Mouse (Mus musculus) layer of hippocampus, adult 9-11 months (tissue): Measurements from ENCODE around the gene Hmgb1.

ENCODE experiments used
- DNase-seq: peaks from one replicate; pipeline ENCODE4 v3.0.0; 2022

The Hmgb1 gene

DNA sequence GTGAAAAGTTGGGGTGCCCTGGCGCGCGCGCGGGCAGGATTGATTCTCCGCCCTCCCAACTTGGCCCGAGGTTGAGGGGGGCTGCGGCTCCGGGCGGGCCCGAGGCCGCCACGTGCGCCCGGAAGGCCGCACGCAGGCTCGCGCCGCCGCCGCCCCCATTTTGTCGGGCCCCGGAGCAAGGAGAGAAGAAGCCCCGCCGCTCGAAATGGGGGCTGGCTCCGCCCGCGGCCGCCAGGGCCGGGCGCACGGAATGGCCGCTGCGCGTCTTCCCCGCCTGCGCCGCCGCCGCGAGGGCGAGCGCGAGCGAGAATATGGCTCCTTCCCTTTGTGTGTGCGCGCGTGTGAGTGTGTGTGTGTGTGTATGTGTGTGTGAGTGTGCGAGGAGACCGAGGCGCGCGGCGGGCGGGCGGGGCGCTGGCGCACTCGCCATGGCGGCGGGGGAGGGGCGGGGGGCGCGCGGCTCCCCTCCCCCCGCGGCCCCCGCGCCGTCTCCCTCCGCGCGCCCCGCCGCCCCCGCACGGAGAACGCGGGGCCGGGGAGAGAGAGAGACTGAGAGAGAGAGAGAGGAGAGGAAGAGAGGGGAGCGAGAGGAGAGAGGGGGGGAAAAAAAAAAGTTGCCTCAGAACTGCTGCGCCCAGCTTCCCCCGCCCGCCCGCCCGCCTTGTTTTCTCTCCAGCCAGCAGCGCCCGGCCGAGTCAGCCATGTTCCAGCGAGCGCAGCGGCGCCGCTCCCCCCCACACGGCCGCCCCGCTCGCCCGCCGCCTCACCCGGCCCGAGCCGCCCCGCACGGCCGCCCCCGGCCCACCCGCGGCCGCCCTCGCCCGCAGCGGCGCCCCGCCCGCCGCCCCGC is 132.5 kb downstream of the Hmgb1 start:
- DNase-seq = peak; percentile 90

DNA sequence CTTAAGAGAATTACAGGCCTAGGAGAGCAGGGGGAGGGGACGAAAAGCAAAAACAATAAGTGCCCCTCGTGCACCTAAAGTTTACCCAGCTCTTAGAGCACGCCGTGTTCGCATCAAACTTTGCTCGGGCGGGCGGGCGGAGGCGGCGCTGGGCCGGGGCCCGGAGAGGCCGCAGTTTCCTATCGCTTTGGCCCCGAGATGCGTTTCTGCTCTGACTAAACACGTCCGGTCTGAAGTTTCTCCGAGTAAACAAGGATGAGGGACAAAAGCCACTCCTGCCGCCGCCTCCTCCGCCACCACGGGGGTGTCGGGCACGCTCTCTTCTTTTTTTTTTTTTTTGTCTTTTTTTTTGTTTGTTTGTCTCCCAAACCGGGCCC is 133.1 kb downstream of the Hmgb1 start:
- no peak for DNase-seq

DNA sequence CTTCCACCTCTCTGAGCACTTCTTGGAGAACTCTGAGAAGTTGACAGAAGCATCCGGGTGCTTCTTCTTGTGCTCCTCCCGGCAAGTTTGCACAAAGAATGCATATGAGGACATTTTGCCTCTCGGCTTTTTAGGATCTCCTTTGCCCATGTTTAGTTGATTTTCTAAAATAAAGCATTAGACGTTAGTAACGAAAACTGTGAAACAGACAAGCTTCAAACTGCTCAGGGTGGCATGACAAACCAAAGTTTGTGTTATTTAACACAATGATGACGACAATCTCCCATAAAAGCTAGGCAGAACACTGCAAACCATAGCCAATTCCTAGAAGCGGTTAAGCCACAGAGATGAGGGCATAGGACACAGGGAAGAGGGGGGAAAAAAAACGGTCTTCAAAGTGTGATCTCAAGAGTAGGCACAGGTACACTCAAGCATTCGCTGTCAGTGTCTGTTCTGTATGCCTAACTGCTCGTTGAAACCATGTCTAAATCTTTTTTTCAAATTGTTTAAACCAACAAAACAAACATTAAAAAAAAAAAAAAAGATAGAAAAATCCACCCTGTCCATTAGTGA is 133.6 kb downstream of the Hmgb1 start:
- no peak for DNase-seq

DNA sequence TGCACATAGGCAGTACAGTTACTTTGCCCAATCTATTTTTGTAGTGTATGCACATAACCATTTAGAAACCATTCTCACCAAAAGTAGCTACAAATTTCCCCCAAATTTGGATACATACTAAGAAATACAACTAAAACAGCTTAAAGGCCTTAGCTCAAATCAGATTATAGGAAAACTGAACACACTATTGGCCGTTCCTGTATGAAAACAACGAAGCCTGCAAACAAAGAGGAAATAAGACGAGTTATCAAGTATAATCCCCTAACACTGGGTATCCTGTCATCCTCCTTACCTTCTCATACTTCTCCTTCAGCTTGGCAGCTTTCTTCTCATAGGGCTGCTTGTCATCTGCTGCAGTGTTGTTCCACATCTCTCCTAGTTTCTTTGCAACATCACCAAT is 134.9 kb downstream of the Hmgb1 start:
- DNase-seq = no peak

DNA sequence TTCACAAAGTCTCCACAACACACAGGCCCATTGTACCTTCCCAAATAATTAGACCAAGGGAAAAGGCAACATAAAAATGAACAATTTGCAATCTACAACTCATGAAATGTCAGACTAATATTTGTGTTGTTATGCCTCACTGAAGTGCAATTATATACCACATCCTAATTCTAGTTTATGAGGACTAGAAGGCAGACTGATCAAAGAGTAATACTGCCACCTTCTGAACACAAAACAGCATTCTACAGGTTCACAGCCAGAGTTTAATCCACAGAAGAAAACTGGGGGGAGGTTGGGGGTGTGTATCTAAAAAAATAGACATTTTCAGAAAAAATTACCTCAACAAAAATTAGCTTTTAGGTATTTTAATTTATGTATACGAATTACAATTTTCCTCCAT is 135.3 kb downstream of the Hmgb1 start:
- DNase-seq = no peak

DNA sequence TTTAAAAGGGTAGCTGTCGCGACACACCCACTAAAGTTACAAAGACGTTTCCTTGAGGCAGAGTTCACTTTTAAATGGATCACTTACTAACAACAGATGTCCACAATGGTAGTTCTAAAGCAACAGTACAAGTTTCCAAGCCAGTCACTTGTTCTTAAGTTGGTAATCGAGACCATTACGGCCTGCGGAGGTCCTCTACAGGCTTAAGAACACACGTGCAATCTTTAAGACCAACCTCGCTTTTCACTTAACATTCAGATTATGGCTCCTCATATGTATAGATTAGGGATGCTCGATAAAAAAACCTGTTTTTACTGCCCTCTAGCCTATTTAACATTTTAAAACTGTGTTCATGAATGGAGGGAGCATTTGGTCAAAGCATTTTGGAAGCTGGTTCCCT is 137.6 kb downstream of the Hmgb1 start:
- DNase-seq = no peak

DNA sequence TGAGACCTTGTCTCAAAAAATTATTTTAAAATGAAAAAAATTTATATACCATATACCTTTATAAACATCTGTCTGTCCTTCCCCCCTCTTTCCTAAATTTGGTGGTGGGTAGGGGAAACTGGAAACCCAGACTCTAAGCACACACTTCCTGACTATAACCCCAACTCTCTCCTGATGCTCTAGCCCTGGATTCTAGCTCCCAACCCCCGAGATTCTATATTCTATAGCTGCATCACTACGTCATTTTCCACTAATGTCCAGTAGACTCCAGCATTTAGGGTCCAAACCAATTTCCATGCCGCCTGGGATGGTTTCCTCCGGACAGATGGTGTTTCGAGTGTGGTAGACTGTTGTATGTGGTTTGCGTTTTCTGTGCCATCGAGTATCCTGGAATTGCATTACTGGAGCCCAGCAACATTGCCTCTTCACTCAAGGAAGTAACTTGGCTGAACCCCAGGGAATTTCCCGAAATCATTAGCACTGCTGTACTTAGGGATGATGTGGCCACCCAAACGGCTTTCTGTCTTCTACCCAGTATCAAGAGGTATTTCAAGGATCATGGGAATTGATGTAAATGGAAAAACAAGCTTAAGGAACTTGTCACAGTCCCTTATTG is 138.7 kb downstream of the Hmgb1 start:
- no peak for DNase-seq

DNA sequence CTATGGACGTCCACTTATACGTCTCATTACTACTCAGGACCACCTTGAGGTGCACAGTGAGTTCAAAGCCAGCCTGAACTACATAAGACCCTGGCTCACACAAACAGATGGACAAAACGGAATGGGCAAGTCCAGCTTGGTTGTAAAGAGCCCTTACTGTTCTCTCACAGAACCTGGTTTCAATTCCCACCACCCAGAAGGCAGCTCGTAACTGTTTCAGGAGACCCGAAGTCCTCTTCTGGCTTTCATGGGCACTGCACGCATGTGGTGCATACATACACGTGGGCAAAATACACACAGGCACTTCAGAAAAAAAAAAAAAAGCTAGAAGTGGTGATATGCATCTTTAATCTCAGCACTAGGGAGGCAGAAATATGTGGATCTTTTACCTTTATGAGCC is 139.2 kb downstream of the Hmgb1 start:
- DNase-seq = no peak

DNA sequence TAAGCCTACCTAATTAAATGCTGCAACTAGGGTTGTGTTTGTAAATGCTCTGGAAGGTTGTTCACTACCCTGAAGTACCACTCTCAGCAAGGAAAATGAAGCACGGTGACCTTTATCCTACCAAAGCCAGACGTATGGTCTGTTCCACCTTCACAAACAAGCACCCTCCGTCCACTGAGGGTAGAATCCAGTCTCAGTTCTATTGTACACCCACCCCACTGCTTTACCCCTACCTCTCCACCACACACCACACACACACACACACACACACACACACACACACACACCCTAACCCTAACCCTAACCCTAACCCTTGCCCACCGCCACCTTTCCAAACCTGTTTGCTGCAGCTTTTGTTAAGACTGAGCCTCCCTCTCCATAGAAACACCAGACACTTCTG is 140.2 kb downstream of the Hmgb1 start:
- no peak for DNase-seq

DNA sequence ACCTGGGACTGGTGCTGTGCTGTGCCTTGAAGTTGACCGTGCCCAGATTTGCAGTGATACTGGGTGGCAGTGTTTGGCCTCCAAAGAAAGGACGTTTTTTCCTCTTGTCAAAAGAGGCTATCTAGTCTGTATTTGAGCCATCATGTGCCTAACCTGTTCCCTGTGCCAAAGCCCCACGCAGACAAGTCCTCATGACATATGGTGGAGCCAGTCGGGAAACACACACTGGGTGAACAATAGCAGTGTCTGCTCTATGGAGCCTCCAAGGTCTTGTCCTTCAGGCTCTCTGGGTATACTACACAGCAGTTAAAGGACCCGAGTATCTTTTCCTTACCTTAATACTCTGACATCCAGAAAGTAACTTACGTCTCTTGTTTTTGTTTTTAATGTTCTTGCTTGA is 141.0 kb downstream of the Hmgb1 start:
- no peak for DNase-seq

DNA sequence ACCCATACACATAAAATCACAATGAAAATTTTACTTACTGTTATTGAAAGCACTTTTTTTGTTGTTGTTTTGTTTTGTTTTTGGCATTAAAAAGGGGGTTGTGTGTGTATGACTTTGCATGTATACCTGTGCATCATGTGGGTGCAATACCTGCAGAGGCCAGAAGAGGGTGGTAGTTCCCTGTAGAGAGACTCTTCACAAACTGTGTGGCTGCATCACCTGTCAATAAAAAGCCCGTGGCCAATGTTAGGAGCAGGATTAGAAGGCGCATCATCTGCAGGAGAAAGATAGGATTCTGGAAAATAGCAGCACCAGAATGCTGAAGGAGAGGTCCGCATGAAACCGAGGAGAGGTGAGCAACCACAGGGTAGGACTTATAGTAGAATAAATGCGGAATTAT is 144.5 kb downstream of the Hmgb1 start:
- DNase-seq = no peak

DNA sequence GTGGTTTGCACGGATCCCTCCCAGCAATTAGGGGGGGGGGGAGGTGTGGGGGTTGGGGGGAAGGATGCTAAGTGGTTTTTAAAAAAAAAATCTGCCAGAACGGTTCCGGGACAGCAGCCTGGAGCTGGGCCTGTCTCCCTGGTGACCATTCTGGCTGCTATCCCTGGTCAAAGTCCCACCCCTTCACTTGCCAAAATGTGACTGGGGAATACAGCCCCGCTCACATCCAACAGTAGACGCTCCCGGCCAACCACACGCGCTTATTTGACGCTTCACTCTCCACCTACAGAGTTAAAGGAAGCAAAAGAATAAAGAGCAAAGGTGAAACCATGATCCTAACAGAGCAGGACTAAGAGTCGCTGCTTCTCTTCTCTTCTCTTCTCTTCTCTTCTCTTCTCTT is 146.6 kb downstream of the Hmgb1 start:
- DNase-seq = peak; percentile 49

DNA sequence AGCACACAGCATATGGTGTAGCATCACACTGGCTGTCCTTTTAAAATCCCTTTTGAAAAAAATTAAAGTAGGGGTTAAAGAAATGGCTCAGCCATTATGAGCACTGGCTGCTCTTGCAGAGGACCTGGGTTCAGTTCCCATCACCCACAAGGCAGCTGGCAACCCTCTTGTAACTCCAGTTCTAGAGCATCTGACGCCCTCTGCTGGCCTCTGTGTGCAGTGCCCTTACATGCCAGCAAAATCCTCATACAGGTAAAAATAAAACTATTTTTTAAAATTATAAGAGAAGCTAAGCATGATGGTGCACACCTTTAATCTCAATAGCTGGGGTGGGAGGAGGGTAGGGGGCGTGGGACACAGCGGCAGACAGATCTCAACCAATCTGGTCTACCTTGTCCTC is 147.4 kb downstream of the Hmgb1 start:
- DNase-seq = no peak

DNA sequence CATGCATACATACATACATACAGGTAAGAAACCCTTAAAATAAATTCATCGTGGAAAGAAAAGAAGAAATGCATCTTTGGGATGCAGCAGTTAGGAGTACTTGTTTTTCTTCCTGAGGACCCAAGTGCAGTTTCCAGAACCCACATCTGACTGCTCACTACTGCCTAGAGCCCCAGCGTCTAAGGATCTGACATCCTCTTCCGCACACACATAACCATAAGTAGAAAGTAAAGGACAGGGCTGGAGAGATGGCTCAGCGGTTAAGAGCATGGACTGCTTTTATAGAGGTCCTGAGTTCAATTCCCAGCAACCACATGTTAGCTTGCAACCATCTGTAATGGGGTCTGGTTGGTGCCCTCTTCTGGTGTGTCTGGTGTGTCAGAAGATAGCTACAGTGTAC is 151.9 kb downstream of the Hmgb1 start:
- DNase-seq = no peak

DNA sequence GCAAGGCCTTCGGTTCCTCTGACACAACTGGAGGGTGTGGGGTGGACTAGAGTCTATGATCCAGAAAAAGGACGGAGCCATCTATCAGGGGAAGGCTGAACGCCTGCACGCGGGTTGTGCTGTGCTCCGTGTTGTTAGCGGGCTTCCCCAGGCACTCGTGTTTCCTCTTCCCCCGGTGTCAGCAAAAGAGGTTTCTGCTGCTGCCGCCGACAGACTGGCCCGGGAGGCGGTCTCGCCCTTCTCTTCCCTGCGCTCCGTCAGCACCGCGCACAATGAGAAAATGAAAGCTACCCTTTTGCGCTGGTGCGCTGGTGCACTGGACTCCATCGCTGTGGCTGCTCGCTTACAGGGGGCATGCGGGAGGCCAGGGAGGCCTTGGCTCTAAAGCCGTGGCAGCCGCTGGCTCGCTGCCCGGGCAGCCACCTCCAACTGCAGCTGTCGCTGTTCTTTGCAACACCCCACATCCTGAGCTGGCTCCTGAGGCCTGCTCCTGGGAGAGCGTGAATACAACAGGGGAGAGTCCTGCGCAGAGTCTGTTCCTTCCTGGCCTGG is 153.0 kb downstream of the Hmgb1 start:
- DNase-seq = peak; percentile 53

DNA sequence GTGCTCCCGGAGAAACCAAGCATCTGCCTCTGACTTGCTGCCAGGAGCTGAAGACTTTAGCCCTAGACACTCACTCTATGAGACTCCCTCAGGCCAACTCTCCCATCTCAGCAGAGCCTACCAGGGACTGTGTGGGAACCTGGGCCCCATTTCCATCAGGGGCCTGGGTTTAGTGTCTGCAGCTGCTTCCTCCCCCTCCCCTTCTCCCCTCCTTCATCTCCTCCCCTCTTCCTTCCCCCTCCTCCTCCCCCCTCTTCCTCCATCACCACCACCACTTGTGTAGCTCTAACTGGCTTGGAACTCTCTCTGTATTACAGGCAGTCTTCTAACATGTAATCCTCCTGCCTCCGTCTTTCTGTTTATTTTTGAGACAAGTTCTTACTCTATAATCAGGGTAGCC is 154.2 kb downstream of the Hmgb1 start:
- no peak for DNase-seq

DNA sequence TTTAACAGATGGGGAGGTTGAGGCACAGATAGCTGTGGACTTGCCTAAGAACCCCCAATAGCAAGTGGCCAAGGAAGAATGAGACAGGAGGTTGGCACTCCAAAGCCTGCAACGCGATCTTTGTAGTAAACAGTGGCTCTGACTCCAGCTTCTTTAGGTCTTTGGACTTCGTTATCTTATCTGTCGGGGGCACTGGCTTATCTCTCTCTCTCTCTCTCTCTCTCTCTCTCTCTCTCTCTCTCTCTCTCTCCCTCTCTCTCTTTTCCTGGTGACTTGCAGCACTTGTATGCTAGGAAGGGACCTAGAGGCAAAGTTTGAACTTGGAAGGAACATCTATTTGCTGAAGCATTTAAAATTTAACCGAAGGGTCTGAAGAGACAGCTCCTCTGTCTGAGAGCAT is 155.9 kb downstream of the Hmgb1 start:
- DNase-seq = no peak

DNA sequence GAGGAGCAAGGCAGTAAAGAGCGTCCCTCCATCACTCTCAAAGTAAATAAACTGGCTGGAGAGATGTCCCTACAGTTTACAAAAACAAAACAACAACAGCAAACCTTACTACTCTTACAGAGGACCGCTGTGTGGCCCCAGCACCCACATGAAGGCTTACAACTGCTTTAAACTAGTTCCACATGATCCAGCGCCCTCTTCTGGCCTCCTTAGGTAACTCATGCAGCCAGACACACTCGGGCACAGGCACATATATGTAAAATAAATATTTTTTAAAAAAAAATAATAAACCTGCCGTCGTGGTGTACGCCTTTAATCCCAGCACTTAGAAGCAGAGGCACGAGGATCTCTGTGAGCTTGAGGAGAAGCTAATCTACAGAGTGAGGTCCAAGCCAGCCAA is 156.9 kb downstream of the Hmgb1 start:
- DNase-seq = no peak

DNA sequence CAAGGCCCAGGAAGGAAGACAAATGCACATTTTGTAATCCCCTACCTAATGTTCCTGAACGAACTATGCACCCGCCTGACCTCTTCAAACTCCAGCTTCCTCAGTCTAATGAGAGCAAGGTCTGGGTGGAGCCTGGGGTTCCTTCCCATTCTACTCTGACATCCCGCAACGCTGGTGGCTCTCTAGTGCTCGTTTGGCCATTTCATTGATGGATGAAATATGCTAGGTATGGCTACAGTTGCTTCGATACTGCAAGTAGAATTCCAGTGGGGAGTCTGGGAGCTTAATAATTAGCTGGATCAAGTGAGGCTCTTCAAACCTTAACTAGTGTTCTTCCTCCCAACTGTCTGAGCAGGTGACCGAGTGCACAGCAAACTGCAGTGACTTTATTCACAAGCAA is 163.2 kb downstream of the Hmgb1 start:
- no peak for DNase-seq

DNA sequence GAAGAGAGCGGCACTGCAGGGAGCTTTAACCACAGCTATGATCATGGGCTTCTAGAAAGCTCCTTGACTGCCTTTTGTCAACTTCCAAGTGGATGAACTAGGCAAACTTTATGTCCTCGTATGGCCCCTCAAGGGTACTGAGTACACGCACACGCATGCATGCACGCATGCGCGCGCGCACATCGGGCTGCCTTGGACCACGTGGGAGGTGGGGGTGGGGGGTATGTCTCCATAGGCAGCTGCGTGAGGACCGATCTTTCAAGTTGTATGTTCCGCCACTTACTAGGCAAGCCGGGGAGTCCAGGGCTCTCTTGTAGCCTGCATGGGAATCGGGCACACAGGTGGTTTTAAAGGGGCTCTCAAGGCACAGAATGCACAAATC is 163.6 kb downstream of the Hmgb1 start:
- no peak for DNase-seq

DNA sequence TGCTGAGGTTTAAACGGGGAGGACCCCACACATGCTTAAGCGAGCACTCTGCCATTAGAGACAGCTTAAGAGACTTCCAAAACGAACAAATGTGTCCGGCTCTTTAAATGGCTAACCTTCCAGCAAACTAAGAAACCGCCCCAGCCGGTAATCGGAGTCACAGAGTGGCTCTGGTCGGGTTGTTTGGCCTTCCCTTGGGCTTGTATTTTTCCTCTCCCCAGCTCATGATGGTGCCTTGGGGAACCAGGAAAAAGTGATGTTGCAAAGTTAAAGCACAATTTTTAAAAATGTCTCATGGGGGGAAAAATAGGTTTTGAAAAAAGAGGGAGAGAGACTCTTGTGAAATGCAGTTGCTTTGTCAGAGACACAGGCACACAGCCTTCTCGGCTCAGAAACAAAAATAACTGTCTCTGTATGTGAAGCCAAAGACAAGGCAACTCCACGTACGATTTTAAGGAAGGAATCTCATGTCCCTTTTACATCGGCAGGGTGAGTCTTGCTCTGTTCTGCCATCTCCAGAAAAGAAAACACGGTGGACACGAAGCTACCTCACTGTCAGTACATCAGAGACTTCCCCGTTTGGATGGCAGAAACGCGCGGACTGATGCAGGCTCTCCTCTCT is 164.1 kb downstream of the Hmgb1 start:
- no peak for DNase-seq

DNA sequence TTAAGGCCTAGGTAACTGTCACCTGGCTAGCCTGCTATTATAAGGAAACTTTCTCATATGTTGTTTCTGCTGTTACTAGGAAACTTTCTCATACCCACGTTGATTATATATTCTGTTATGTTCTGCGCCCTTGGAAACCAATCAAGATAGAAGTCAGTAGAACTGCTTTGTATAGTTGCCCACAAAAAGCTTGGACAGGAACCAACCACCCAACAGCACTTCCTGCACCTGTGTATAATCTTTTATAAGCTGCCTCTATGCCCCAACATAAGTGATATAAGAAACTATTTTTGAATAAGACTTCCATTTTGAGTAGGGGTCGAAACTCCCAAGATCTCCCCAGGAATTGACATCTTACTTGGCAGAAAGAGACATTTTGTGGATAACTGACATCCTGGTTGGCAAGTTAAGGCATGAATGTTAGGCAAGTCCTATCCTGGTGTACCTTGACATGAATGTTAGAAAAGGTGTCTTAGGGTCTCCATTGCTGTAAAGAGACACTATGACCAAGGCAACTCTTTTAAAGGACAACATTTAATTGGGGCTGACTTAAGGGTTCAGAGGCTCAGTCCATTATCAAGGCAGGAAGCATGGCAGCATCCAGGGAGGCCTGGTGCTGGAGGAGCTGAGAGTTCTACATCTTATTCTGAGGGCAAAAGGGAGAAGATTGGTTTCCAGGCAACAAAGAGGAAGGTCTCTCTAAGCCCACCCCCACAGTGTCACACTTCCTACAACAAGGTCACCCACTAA is 166.4 kb downstream of the Hmgb1 start:
- DNase-seq = no peak

DNA sequence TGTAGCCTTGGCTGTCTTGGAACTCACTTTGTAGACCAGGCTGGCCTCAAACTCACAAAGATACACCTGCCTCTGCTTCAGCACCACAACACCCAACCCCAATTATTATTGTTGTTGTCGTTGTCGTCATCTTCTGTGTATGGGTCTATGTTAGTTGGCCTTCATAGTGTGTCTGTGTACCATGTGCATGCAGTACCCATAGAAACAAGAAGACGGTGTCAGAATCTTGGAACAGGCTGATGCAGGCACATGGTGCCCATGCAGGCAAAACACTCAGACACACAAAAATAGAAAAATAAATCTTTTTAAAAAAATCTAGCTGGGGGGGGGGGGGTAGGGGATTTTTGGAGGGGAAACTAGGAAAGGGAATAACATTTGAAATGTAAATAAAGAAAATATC is 167.1 kb downstream of the Hmgb1 start:
- no peak for DNase-seq
